Mouse (Mus musculus): ENCODE data around the gene Rbm39. TPM values are rescaled to one million over a fixed set of nuclear protein-coding genes. Genes with fewer than 3 reads are reported as not detected.
A peak's percentile ranks its signal among the peaks of the same experiment; 100 is the strongest.

Rbm39 gene
- total and polyA plus RNA-seq, 3 experiments, result 228 to 1,530 (median 248) TPM

GRCm38 (mm10) chr2:156143953-156144724, 35.9 kb downstream of the Rbm39 start, which contains the start of the genes Romo1 and Nfs1 (continued):
- TF ChIP-seq CTCF (IDR thresholded peaks at IDR 0.05 in 2 of 3, conservative IDR thresholded peaks at IDR 0.05 in 1 of 3; ENCODE audit: control insufficient read depth in 1 of 3, insufficient read depth in 1 of 3, low read depth in 2 of 3, low read length in 3 of 3, poor library complexity in 1 of 3, severe bottlenecking in 1 of 3) (peak in 2 of 3 experiments; percentile 35 to 45; a peak in 4 of 6 replicates), CHD2 (IDR thresholded peaks at IDR 0.05; ENCODE audit: low read length) (peak; percentile 40; the same call in 1 of the 2 replicates), NRF1 (IDR thresholded peaks at IDR 0.05; ENCODE audit: insufficient read depth, low read depth, low read length, poor library complexity, severe bottlenecking) (peak; percentile 61), NELFE (IDR thresholded peaks at IDR 0.05; ENCODE audit: low read depth, low read length) (peak; percentile 89), GATA1 (IDR thresholded peaks at IDR 0.05; ENCODE audit: low read depth, low read length) (no peak), TCF12 (IDR thresholded peaks at IDR 0.05; ENCODE audit: low read depth, low read length) (peak; percentile 74), POLR2A (IDR thresholded peaks at IDR 0.05; ENCODE audit: control insufficient read depth in 1 of 2, insufficient read depth in 1 of 2, low read depth in 1 of 2, low read length in 2 of 2, poor library complexity in 1 of 2) (peak; percentile 24 to 94; a peak in 3 of 4 replicates), CHD1 (IDR thresholded peaks at IDR 0.05; ENCODE audit: low read depth, low read length) (no peak), ZC3H11A (IDR thresholded peaks at IDR 0.05; ENCODE audit: low read depth, low read length) (no peak), MEF2A (IDR thresholded peaks at IDR 0.05; ENCODE audit: extremely low read depth, insufficient replicate concordance, low read depth, low read length, poor library complexity, severe bottlenecking) (no peak), SMC3 (IDR thresholded peaks at IDR 0.05; ENCODE audit: low read depth, low read length) (no peak), TBP (IDR thresholded peaks at IDR 0.05; ENCODE audit: low read depth, low read length) (peak; percentile 75), ZNF384 (IDR thresholded peaks at IDR 0.05; ENCODE audit: low read depth, low read length) (no peak), KAT2A (conservative IDR thresholded peaks at IDR 0.05; ENCODE audit: low read depth, low read length) (peak; percentile 72; the same call in 1 of the 2 replicates), SIN3A (IDR thresholded peaks at IDR 0.05; ENCODE audit: low read length) (peak; percentile 86), ZMIZ1 (IDR thresholded peaks at IDR 0.05; ENCODE audit: low read depth, low read length) (peak; percentile 78), MAX (IDR thresholded peaks at IDR 0.05; ENCODE audit: low read length) (peak; percentile 88)

GRCm38 (mm10) chr2:156143367-156143766, 36.7 kb downstream of the Rbm39 start:
- H3K36me3 ChIP-seq (ENCODE audit: control insufficient read depth in 1 of 2, insufficient read depth in 2 of 2, low read length in 2 of 2), result peaks cover 11 to 19% of the 10 kb centered on the region in 2 experiments
- TF ChIP-seq ZC3H11A (IDR thresholded peaks at IDR 0.05; ENCODE audit: low read depth, low read length) (no peak), KAT2A (conservative IDR thresholded peaks at IDR 0.05; ENCODE audit: low read depth, low read length) (no peak), MYB (IDR thresholded peaks at IDR 0.05; ENCODE audit: low read depth, low read length) (no peak), ZKSCAN1 (IDR thresholded peaks at IDR 0.05; ENCODE audit: low read depth, low read length) (no peak), NRF1 (IDR thresholded peaks at IDR 0.05; ENCODE audit: insufficient read depth, low read depth, low read length, poor library complexity, severe bottlenecking) (no peak), MAFK (IDR thresholded peaks at IDR 0.05; ENCODE audit: borderline replicate concordance, low read depth, low read length) (no peak), TBP (IDR thresholded peaks at IDR 0.05; ENCODE audit: low read depth, low read length) (no peak), GABPA (IDR thresholded peaks at IDR 0.05; ENCODE audit: low read depth, low read length) (no peak), BHLHE40 (IDR thresholded peaks at IDR 0.05; ENCODE audit: borderline replicate concordance, low read depth, low read length) (no peak), ELF1 (IDR thresholded peaks at IDR 0.05; ENCODE audit: low read depth, low read length) (no peak), USF1 (IDR thresholded peaks at IDR 0.05; ENCODE audit: low read depth, low read length) (no peak), SMC3 (IDR thresholded peaks at IDR 0.05; ENCODE audit: low read depth, low read length) (no peak), USF2 (IDR thresholded peaks at IDR 0.05; ENCODE audit: borderline replicate concordance in 1 of 2, insufficient read depth in 1 of 2, low read depth in 1 of 2, low read length in 2 of 2) (no peak)
- H3K79me2 ChIP-seq (ENCODE audit: control insufficient read depth, insufficient read depth, low read length, poor library complexity), result peaks cover 16% of the 10 kb centered on the region
- peak overlapping the region; percentile 66 for H3K27ac ChIP-seq (ENCODE audit: control insufficient read depth, low read depth, low read length)
- peaks cover 0 to 2% of the 10 kb centered on the region in 2 experiments; a peak in 1 of 4 replicates for H3K4me1 ChIP-seq (ENCODE audit: control insufficient read depth in 1 of 2, insufficient read depth in 2 of 2, low read length in 2 of 2)
- H3K4me3 ChIP-seq (ENCODE audit: control insufficient read depth in 1 of 2, insufficient read depth in 1 of 2, low read depth in 2 of 2, low read length in 2 of 2), result peak overlapping the region; percentile 69 to 78
- no peaks in the 10 kb centered on the region for H3K27me3 ChIP-seq (ENCODE audit: control insufficient read depth in 1 of 2, insufficient read depth in 2 of 2, low read length in 2 of 2)
- no peaks in the 10 kb centered on the region for H3K9me3 ChIP-seq (replicated peaks; ENCODE audit: insufficient read depth, low read length)
- no peak for DNase-seq (ENCODE audit: low read depth, low spot score)
- peak overlapping the region; percentile 70 for H3K9ac ChIP-seq (ENCODE audit: control insufficient read depth, low read depth, low read length, poor library complexity, severe bottlenecking)
